ENCODE assay signal across 12 mouse cellular contexts in the genomic region with DNA sequence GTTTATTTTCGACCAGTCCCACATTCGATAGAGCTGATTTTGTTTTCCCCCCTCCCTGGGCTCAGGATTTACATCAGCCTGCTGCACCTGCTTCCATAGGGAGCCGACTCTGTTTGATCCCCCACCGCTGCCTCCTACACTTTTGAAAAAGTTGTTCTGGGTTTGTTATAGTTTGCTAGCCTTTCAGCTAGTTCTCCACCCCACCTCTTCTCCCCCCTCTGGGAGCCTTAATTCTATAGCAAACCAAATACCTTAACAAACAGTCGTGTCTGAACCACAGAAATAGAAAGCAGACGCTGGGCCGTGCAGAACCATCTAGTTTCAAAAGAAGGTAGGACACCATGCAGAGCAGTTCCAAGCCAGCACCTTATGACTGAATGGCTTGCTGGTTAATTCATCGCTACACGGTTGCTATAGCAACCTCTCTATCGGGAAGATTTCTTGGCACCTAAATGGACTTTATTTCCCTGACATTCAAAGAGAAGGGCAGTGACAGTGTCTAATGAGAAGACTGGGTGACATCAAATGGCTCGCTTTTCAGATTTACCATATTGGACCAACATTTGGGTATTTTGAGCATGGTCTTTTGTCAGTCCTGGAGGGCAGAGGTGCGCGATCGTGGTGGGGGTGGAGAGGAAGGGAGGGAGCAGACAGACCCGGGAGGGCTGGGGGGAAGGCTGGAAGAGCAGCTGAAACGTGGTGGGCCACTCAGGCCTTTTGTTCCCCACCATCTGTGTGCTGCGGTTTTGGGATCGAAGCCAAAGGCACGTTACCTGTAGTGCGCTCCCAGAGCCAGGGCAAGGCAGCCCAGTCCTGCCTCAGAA. TPM values are rescaled to one million over a fixed set of nuclear protein-coding genes. Genes with fewer than 3 reads are reported as not detected.
DNase-seq lines count a peak whose midpoint lies in the region; ATAC-seq and TF ChIP-seq lines count a peak whose summit lies in the region.
"Had no signal": no experiment of that assay in that cellular context is flagged by ENCODE, and none has a peak within 500 bp of the region (broad histone marks: within the 10 kb centered on the region; RNA-seq: fewer than 3 reads in every experiment).

No protein-coding gene starts in this region.

- no peak for TF ChIP-seq CTCF in kidney, adult 2 months (conservative IDR thresholded peaks at IDR 0.05; ENCODE audit: insufficient read depth, insufficient read length, low read depth, low read length)

- WGBS in embryonic facial prominence, embryonic 10.5 days: 54% methylated on average over 20 of the region's 20 CpGs
- WGBS in hindbrain, embryonic 15.5 days: 14% methylated on average over 20 of the region's 20 CpGs
- 60% methylated on average over 20 of the region's 20 CpGs for WGBS in kidney, adult 2 months

- no peaks in the 10 kb centered on the region for H3K36me3 ChIP-seq in embryonic facial prominence, embryonic 10.5 days (replicated peaks)
- H3K36me3 ChIP-seq in hindbrain, embryonic 15.5 days: no peaks in the 10 kb centered on the region
- H3K36me3 ChIP-seq in kidney, adult 2 months (ENCODE audit: control insufficient read depth, insufficient read depth, low read length): no peaks in the 10 kb centered on the region
- H3K36me3 ChIP-seq: liver, embryonic 15.5 days had no signal

- no peak overlapping the region for H3K4me3 ChIP-seq in embryonic facial prominence, embryonic 10.5 days
- 0 out of 2 replicates have a peak overlapping the region, but pooled peaks have one; percentile 13 for H3K4me3 ChIP-seq in hindbrain, embryonic 15.5 days
- H3K4me3 ChIP-seq in kidney, adult 2 months (ENCODE audit: insufficient read depth, low read depth, low read length): no peak overlapping the region
- H3K4me3 ChIP-seq: liver, embryonic 15.5 days had no signal

- peak; percentile 59 to 60 for DNase-seq in cerebellum, postnatal 14 days
- DNase-seq in cerebellum, adult 8-10 months: no peak
- DNase-seq in embryonic facial prominence, embryonic 10.5 days (ENCODE audit: low spot score): peak; percentile 31
- DNase-seq in neural tube, embryonic 10.5 days (ENCODE audit: extremely low spot score, low spot score): peak; percentile 30
- no peak for DNase-seq in adrenal gland, adult 2 months
- no peak for DNase-seq in kidney, postnatal 4 days
- no peak for DNase-seq in kidney, adult 2 months
- DNase-seq: cerebellum, adult 9-11 months; kidney, postnatal 10 days; thymus, adult 18-20 months had no signal

- H3K27me3 ChIP-seq in embryonic facial prominence, embryonic 10.5 days (replicated peaks; ENCODE audit: low read depth, poor library complexity, severe bottlenecking): no peaks in the 10 kb centered on the region; the same call in 1 of the 2 replicates
- H3K27me3 ChIP-seq in hindbrain, embryonic 15.5 days: no peaks in the 10 kb centered on the region
- H3K27me3 ChIP-seq in kidney, adult 2 months (replicated peaks; ENCODE audit: control insufficient read depth, insufficient read depth, low read length): no peaks in the 10 kb centered on the region
- H3K27me3 ChIP-seq: liver, embryonic 15.5 days had no signal

- peak overlapping the region; percentile 45 for H3K4me2 ChIP-seq in hindbrain, embryonic 15.5 days
- H3K4me2 ChIP-seq: liver, embryonic 15.5 days had no signal

- H3K4me1 ChIP-seq in embryonic facial prominence, embryonic 10.5 days: peaks cover 14% of the 10 kb centered on the region
- peaks cover 49% of the 10 kb centered on the region for H3K4me1 ChIP-seq in hindbrain, embryonic 15.5 days (replicated peaks)
- no peaks in the 10 kb centered on the region for H3K4me1 ChIP-seq in kidney, adult 2 months (ENCODE audit: control insufficient read depth, insufficient read depth, low read length)

- TF ChIP-seq POLR2A in kidney, adult 2 months (IDR thresholded peaks at IDR 0.05; ENCODE audit: low read depth, low read length): no peak

- no peak overlapping the region for H3K9ac ChIP-seq in hindbrain, embryonic 15.5 days
- H3K9ac ChIP-seq: liver, embryonic 15.5 days had no signal

- ATAC-seq in hindbrain, embryonic 15.5 days (ENCODE audit: low FRiP score, low read depth): peak; percentile 77

- H3K27ac ChIP-seq in embryonic facial prominence, embryonic 10.5 days (replicated peaks): peak overlapping the region; percentile 30; the same call in 1 of the 2 replicates
- peak overlapping the region; percentile 76 for H3K27ac ChIP-seq in hindbrain, embryonic 15.5 days (replicated peaks)
- H3K27ac ChIP-seq in kidney, adult 2 months (ENCODE audit: insufficient read depth, low read depth, low read length): no peak overlapping the region
- H3K27ac ChIP-seq: liver, embryonic 15.5 days had no signal

- no peaks in the 10 kb centered on the region for H3K9me3 ChIP-seq in embryonic facial prominence, embryonic 10.5 days
- H3K9me3 ChIP-seq in hindbrain, embryonic 15.5 days: no peaks in the 10 kb centered on the region
- H3K9me3 ChIP-seq: liver, embryonic 15.5 days had no signal

RNA-seq across cellular contexts. Expression of gene Gm10260, which starts 13.2 kb away (rescaled TPM):
- 5.0 and 5.4 TPM in 2 replicates for polyA plus RNA-seq in embryonic facial prominence, embryonic 10.5 days (2016; fragmentation: Nextera tagmentation; extraction: Ambion mirVana)
- 1.9 and 4.9 TPM in 2 replicates for polyA plus RNA-seq in hindbrain, embryonic 15.5 days (2015; fragmentation: Nextera tagmentation; extraction: Ambion mirVana)
- 100 to 1,000 TPM; 214 to 241 TPM for total RNA-seq in adrenal gland, adult 2 months (2021)
- polyA plus RNA-seq in adrenal gland, adult 2 months (2012; rRNA removed): 2.4 and 5.4 TPM in 2 replicates
- 3.9 and 5.3 TPM in 2 replicates for polyA plus RNA-seq in kidney, adult 2 months (2012; rRNA removed)

Comparison
In these comparisons a context has a peak if more than half of its experiments do, and no peak if none do; other contexts are left out.
1. DNase-seq: peak in cerebellum, postnatal 14 days (2 of 2), embryonic facial prominence, embryonic 10.5 days (single experiment) and neural tube, embryonic 10.5 days (single experiment); none in cerebellum, adult 8-10 months (single experiment), adrenal gland, adult 2 months (single experiment), kidney, postnatal 4 days (0 of 2) and kidney, adult 2 months (single experiment).